Mouse (Mus musculus): ENCODE measurements at regions not wholly inside any gene's neighbourhood (a gene's known extent, or its start where the extent isn't known, plus 50 kb on each side); places are given as distances from the start of the nearest gene placed in this dataset.

GRCm38 (mm10) chr17:68189888-68190287, 83.7 kb upstream of the L3mbtl4 start:
- intact Hi-C loops (cut with DNase I) = no loop called here
- DNase-seq = no peak
- TF ChIP-seq CTCF (IDR thresholded peaks at IDR 0.05) = no peak
- Histone ChIP-seq H3K27ac (no peak overlapping the region), H3K4me3 (no peak overlapping the region)

- H3K27ac ChIP-seq = no peak overlapping the region
- no peak for TF ChIP-seq CTCF (IDR thresholded peaks at IDR 0.05)
- intact Hi-C loops (cut with DNase I) = no loop called here
These were observed 68.1 kb upstream of the L3mbtl4 start for GRCm38 (mm10) chr17:68205545-68205944.

GRCm38 (mm10) chr17:68208837-68209236, 64.8 kb upstream of the L3mbtl4 start:
- DNase-seq = no peak
- intact Hi-C loops (cut with DNase I) = no loop called here
- Histone ChIP-seq H3K27ac (no peak overlapping the region), H3K4me3 (no peak overlapping the region)
- TF ChIP-seq CTCF (IDR thresholded peaks at IDR 0.05) = no peak

More at GRCm38 (mm10) chr17:68205545-68205944, 68.1 kb upstream of the L3mbtl4 start:
- DNase-seq = no peak
- no peak overlapping the region for H3K4me3 ChIP-seq

GRCm38 (mm10) chr17:68210313-68211254, 63.0 kb upstream of the L3mbtl4 start:
- H3K4me3 ChIP-seq = peak overlapping the region; percentile 52
- no peak for TF ChIP-seq CTCF (IDR thresholded peaks at IDR 0.05)
- DNase-seq = peak; percentile 51
- no peak overlapping the region for H3K27ac ChIP-seq
- intact Hi-C loops (cut with DNase I) = no loop called here

- no peak for DNase-seq
- no peak for TF ChIP-seq CTCF (IDR thresholded peaks at IDR 0.05)
- no peak overlapping the region for H3K27ac ChIP-seq
- intact Hi-C loops (cut with DNase I) = no loop called here
- H3K4me3 ChIP-seq = no peak overlapping the region
These were observed 55.4 kb upstream of the L3mbtl4 start for GRCm38 (mm10) chr17:68218246-68218645.

- no peak for TF ChIP-seq CTCF (IDR thresholded peaks at IDR 0.05)
- no peak for DNase-seq
- no peak overlapping the region for H3K27ac ChIP-seq
- no peak overlapping the region for H3K4me3 ChIP-seq
- intact Hi-C loops (cut with DNase I) = no loop called here
These were observed 50.4 kb upstream of the L3mbtl4 start for GRCm38 (mm10) chr17:68223170-68223569.
